Mouse (Mus musculus) neural tube, postnatal 0 days (tissue): ENCODE results near the gene Nlrp2. TPM values are rescaled to one million over a fixed set of nuclear protein-coding genes. Genes with fewer than 3 reads are reported as not detected.

ENCODE experiments used
- polyA plus RNA-seq: library from polyadenylated mRNA; unstranded; fragments of >200 nt; fragmentation: Nextera tagmentation; extraction: Ambion mirVana; gene quantifications from 2 replicates; pipeline ENCODE4 v1.2.1, GENCODE M21; 2015

Gene Nlrp2
- polyA plus RNA-seq: not detected in 2 replicates

GRCm38 (mm10) chr7:5350935-5351334 lies at the start of gene Nlrp2:
Nlrp2 (minus strand) TSS chr7:5351035.

GRCm38 (mm10) chr7:5350237-5350636 lies 598 bp downstream of the Nlrp2 start, which contains the start of gene Gm5065:
Gm5065 (plus strand) TSS chr7:5350537.

Other genes starting within 250 kb of the Nlrp2 start
- gene Rfpl4, start 234.1 kb downstream of the Nlrp2 start, polyA plus RNA-seq: not detected in 2 replicates
- gene Rasl2-9, start 225.1 kb downstream of the Nlrp2 start, polyA plus RNA-seq: 0.81 and 0.85 TPM in 2 replicates
- not detected in 2 replicates for gene Vmn1r55, start 201.4 kb downstream of the Nlrp2 start, polyA plus RNA-seq
- not detected in 2 replicates for gene Vmn1r56, start 154.3 kb downstream of the Nlrp2 start, polyA plus RNA-seq
- gene Vmn1r57, start 132.5 kb downstream of the Nlrp2 start, polyA plus RNA-seq: not detected in 2 replicates
- gene Gm5065, start 498 bp downstream of the Nlrp2 start, polyA plus RNA-seq: not detected in 2 replicates
- not detected in 2 replicates for gene Vmn1r58, start 62.4 kb upstream of the Nlrp2 start, polyA plus RNA-seq
- not detected in 2 replicates for gene Vmn1r59, start 105.7 kb upstream of the Nlrp2 start, polyA plus RNA-seq
- not detected in 2 replicates for gene Vmn2r28, start 142.9 kb upstream of the Nlrp2 start, polyA plus RNA-seq
- not detected in 2 replicates for gene Vmn1r60, start 196.3 kb upstream of the Nlrp2 start, polyA plus RNA-seq